Mouse (Mus musculus): ENCODE data around the gene Lhx5. TPM values are rescaled to one million over a fixed set of nuclear protein-coding genes. Genes with fewer than 3 reads are reported as not detected.

The Lhx5 gene
- polyA plus RNA-seq, 1 experiment from 2014 or later: 50.7 TPM

Other genes starting within 250 kb of the Lhx5 start
- 6.4 and 6.7 TPM in 2 replicates for gene Sdsl, start 41.1 kb downstream of the Lhx5 start, polyA plus RNA-seq (2015; fragmentation: Nextera tagmentation; extraction: Ambion mirVana)
- gene Sds, start 44.8 kb downstream of the Lhx5 start, polyA plus RNA-seq (2015; fragmentation: Nextera tagmentation; extraction: Ambion mirVana): not detected in 2 replicates
- 31.8 and 32.3 TPM in 2 replicates for gene Plbd2, start 71.9 kb downstream of the Lhx5 start, polyA plus RNA-seq (2015; fragmentation: Nextera tagmentation; extraction: Ambion mirVana)
- 2.5 and 4.1 TPM in 2 replicates for gene Slc8b1, start 79.5 kb downstream of the Lhx5 start, polyA plus RNA-seq (2015; fragmentation: Nextera tagmentation; extraction: Ambion mirVana)
- gene Tpcn1, start 157.0 kb downstream of the Lhx5 start, polyA plus RNA-seq (2015; fragmentation: Nextera tagmentation; extraction: Ambion mirVana): 18.2 and 18.7 TPM in 2 replicates
- gene Iqcd, start 157.3 kb downstream of the Lhx5 start, polyA plus RNA-seq (2015; fragmentation: Nextera tagmentation; extraction: Ambion mirVana): 2.4 and 2.6 TPM in 2 replicates
- gene Rita1, start 180.9 kb downstream of the Lhx5 start, polyA plus RNA-seq (2015; fragmentation: Nextera tagmentation; extraction: Ambion mirVana): 26.2 TPM in 2 replicates
- 44.0 and 47.7 TPM in 2 replicates for gene Ddx54, start 181.0 kb downstream of the Lhx5 start, polyA plus RNA-seq (2015; fragmentation: Nextera tagmentation; extraction: Ambion mirVana)
- gene Cfap73, start 202.5 kb downstream of the Lhx5 start, polyA plus RNA-seq (2015; fragmentation: Nextera tagmentation; extraction: Ambion mirVana): 0.28 and 0.49 TPM in 2 replicates
- gene Rasal1, start 217.1 kb downstream of the Lhx5 start, polyA plus RNA-seq (2015; fragmentation: Nextera tagmentation; extraction: Ambion mirVana): 0.14 TPM in 2 replicates

All from hindbrain, embryonic 13.5 days (tissue).